Mouse (Mus musculus) olfactory bulb, adult 2 months (tissue): Measurements from ENCODE around the gene Ak4. TPM values are rescaled to one million over a fixed set of nuclear protein-coding genes. Genes with fewer than 3 reads are reported as not detected.
"Not testable (repeated sequence)": the region's sequence is repeated elsewhere in the genome, so short reads cannot be mapped to it uniquely, and the experiment has no call there.

ENCODE experiments used
- H3K27ac ChIP-seq: fragments of 200-500 bp; 2 replicates; pipeline ENCODE4 v1.5.1; 2012; ENCODE audit warnings: low read depth, low read length; ENCODE audit not compliant: insufficient read depth
- H3K4me1 ChIP-seq: fragments of 200-500 bp; 2 replicates; pipeline ENCODE4 v1.6.1; 2012; ENCODE audit warnings: low read length; ENCODE audit not compliant: control insufficient read depth, insufficient read depth
- H3K4me3 ChIP-seq: fragments of 200-500 bp; 2 replicates; pipeline ENCODE4 v1.5.1; 2012; ENCODE audit warnings: mild to moderate bottlenecking, low read depth, low read length, moderate library complexity; ENCODE audit not compliant: insufficient read depth
- CTCF ChIP-seq: fragments of 200-500 bp; IDR thresholded peaks from 2 replicates; pipeline ENCODE4 v1.5.1; 2012; ENCODE audit warnings: low read depth, mild to moderate bottlenecking, low read length, moderate library complexity; ENCODE audit not compliant: insufficient read depth
- POLR2A ChIP-seq: fragments of 200-500 bp; IDR thresholded peaks from 2 replicates; pipeline ENCODE4 v1.6.1; 2012; ENCODE audit warnings: mild to moderate bottlenecking, low read depth, low read length, moderate library complexity; ENCODE audit not compliant: insufficient read depth
- WGBS: fragments of 180-500 bp; shearing (Covaris S2); methylation state at CpG from one replicate; pipeline ENCODE4 v1.1.7; 2018; 5-methylcytosine and 5-hydroxymethylcytosine counted together
- polyA plus RNA-seq: library from polyadenylated mRNA; stranded (reverse); fragments of >200 nt; gene quantifications from 2 replicates; pipeline ENCODE4 v1.2.4, GENCODE M21; 2012; ENCODE audit warnings: low replicate concordance; ENCODE audit not compliant: missing spikeins, insufficient read depth, insufficient read length

The Ak4 gene
- polyA plus RNA-seq, 1 experiment, result not detected

GRCm38 (mm10) chr4:101429073-101429472 is 10.0 kb downstream of the Ak4 start:
- Histone ChIP-seq H3K4me1 (no peaks in the 10 kb centered on the region), H3K27ac (no peak overlapping the region), H3K4me3 (no peak overlapping the region)
- no peak for TF ChIP-seq POLR2A
- no peak for TF ChIP-seq CTCF
- WGBS, result 93% methylated on average over 2 of the region's 2 CpGs

DNA sequence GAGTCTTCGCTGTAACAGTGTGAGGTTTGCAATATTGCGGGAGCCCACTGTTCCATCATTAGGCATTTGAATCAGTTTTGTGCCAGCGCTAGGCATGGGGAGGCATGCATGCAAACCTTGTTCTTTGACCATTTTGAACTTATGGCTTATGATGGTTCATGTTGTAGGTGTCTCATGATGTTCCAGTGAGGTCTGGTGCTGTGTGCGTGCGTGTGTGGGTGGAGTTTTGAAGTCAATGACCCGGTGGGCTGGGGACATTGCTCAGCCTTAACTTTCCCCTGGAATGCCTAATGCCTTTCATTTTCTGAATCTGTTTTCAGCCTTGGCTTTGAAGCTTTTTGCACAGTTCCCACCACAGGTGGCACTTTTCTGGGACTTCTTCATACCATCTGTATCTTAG is 10.9 kb downstream of the Ak4 start:
- WGBS, result 99% methylated on average over 6 of the region's 6 CpGs
- TF ChIP-seq CTCF (no peak), POLR2A (no peak)

DNA sequence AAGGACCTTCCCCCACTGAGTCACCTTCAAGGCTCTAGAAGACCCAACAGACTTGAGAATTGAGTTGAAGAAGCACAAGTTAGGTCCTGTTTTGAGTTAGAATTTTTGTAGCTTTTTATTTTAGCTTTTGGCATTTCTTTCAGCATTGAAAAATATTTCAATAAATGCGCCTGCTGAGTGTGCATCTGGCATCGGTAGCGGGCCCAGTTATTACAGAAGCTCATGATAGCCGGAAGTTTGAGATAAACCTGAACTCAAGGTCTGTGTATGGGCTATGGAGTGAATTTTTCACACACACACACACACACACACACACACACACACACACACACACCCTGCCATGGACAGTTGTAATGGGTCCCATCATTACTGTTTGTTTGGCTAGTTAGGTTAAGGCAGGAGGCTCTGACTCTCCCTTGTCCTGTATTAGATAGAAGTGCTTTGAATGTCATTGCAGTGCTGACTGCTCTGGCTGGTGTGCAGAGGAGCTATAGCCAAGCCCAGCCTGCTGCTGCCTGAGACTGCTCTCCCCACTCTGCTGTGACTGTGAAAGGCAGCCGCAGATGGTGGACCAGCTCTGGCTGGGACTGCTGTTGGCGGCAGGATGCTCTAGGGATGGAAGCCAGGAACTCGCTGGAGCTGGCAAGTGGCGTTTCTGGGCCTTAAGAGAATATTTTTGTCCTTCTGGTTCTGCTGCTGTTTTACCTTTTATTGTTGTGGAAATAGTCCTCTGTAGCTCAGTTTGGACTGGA is 17.9 kb downstream of the Ak4 start:
- TF ChIP-seq POLR2A (no peak), CTCF (no peak)

More for the DNA sequence above, 10.9 kb downstream of the Ak4 start:
- Histone ChIP-seq H3K27ac (no peak overlapping the region), H3K4me3 (no peak overlapping the region), H3K4me1 (no peaks in the 10 kb centered on the region)

DNA sequence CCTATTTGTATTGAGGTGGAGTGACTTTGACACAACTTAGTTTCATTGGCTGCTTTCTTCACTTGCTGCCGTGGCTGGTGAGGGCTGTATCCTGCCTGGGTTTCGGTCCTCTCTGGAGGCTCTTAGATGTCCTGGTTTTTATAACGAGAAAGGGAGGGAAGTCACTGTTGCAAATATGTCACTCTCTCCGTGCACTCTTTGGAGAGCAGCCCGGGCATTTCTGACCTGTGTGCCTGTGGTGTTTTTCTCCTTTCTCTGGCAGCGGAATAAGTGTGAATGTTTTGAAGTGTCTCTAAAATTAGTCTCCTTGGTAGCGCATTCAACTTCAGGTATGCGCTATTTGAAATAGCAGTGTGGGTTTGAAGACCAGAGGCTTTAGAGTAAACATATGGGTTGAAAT is 19.2 kb downstream of the Ak4 start:
- H3K4me3 ChIP-seq, result no peak overlapping the region
- TF ChIP-seq POLR2A (no peak), CTCF (no peak)
- H3K4me1 ChIP-seq, result peaks cover 3% of the 10 kb centered on the region; the same call in 1 of the 2 replicates
- no peak overlapping the region for H3K27ac ChIP-seq
- 55% methylated on average over 8 of the region's 8 CpGs for WGBS

More for the DNA sequence above, 17.9 kb downstream of the Ak4 start:
- Histone ChIP-seq H3K27ac (no peak overlapping the region), H3K4me3 (no peak overlapping the region), H3K4me1 (peaks cover 3% of the 10 kb centered on the region; the same call in 1 of the 2 replicates)
- WGBS, result 65% methylated on average over 8 of the region's 8 CpGs

DNA sequence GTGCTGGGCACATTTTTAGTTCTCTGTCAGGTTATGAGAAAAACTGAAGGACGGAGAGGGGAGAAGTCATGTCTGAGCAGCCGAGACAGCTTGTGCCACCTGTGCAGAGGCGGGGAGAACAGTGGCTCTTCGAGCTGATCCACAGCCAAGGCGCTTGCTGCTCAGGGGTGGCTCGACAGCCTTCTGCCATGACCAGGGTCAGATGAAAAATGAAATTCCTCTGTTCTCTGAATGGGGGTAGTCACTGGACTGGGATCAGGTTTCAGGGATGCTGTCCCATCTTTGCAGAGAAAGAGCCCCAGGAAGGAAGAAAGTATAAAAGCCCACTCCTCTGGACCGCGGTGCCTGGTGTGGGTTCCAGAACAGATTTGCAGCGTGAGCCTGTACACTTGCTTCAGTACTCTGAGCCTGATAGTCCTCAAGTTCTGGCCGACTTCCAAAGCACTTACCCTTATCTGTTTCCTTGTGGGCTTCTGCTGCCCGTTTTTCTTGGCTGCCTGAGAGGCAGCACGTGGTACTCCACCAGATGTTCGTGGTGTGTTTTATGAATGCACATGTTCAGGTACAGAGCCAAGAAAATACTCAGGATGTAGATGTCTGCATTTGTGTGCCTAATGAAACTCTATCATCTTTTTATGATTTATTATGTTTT is 20.8 kb downstream of the Ak4 start:
- Histone ChIP-seq H3K4me1 (peaks cover 3% of the 10 kb centered on the region; the same call in 1 of the 2 replicates), H3K27ac (no peak overlapping the region), H3K4me3 (no peak overlapping the region)
- TF ChIP-seq CTCF, result no peak
- no peak for TF ChIP-seq POLR2A
- 51% methylated on average over 13 of the region's 13 CpGs for WGBS

- TF ChIP-seq CTCF (no peak), POLR2A (no peak)
- Histone ChIP-seq H3K4me3 (no peak overlapping the region), H3K4me1 (no peaks in the 10 kb centered on the region), H3K27ac (no peak overlapping the region)
- 54% methylated on average over 2 of the region's 2 CpGs for WGBS
Measured at GRCm38 (mm10) chr4:101442791-101443190, 23.7 kb downstream of the Ak4 start.

GRCm38 (mm10) chr4:101443419-101443991 is 24.4 kb downstream of the Ak4 start:
- Histone ChIP-seq H3K27ac (no peak overlapping the region), H3K4me1 (no peaks in the 10 kb centered on the region), H3K4me3 (no peak overlapping the region)
- WGBS, result 76% methylated on average over 7 of the region's 7 CpGs
- TF ChIP-seq CTCF (no peak), POLR2A (no peak)

DNA sequence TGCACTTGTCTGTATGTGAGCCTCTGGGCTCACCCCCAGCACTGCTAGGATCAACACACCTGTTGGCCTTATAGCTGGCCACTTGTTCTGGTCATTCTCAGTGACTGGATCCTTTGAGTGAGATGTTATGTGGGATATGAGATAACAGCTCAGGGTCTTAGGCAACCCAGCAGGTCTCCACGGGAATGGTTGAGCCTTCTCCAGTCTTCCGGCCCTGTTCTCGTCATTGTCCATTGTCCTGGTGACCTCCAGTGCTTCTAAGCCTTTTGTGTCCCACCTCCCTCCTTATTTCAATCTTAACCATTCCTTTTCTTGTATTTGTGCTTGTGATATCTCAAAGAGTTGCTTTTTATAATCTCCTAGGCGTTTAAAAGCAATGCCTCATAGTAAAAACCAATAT is 26.6 kb downstream of the Ak4 start:
- no peak for TF ChIP-seq POLR2A
- TF ChIP-seq CTCF, result no peak
- no peak overlapping the region for H3K4me3 ChIP-seq
- WGBS, result 85% methylated on average over 4 of the region's 4 CpGs
- H3K4me1 ChIP-seq, result no peaks in the 10 kb centered on the region; the same call in 1 of the 2 replicates
- no peak overlapping the region for H3K27ac ChIP-seq

DNA sequence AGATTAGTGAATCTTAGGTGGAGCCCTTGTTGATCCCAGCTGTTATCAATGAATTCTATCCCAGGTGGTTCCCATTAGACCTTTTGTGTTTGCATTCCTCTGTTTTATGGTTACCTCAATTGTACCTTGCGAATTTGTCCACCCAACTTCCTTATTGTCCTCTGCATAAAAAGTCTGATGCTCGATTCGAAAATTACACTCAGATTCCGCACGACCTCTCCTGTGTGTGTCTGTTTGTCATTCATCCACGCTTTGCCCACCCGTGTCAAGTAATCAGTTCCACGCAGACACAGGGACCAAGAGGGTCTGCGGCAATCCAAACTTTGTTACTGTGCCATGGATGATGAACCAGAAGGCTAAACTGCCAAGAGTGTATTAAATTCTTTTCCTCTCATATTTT is 27.5 kb downstream of the Ak4 start:
- not testable (repeated sequence) for H3K4me1 ChIP-seq, H3K27ac ChIP-seq, H3K4me3 ChIP-seq
- WGBS, result 98% methylated on average over 9 of the region's 9 CpGs
